Mouse (Mus musculus) hematopoietic stem cell, adult 5-6 weeks (primary cell): ENCODE data around the gene Cox4i1. TPM values are rescaled to one million over a fixed set of nuclear protein-coding genes. Genes with fewer than 3 reads are reported as not detected.

ENCODE experiments used
- ATAC-seq, 2 experiments: fragments of 125-278 bp in 1 of 2; replicated peaks in 1 of 2; 2 replicates each; pipeline ENCODE4 v1.8.0; 2016 to 2017; ENCODE audit warnings: inconsistent platforms in 2 of 2, mild to moderate bottlenecking in 2 of 2, moderate number of reproducible peaks in 2 of 2, low read depth in 1 of 2, moderate TSS enrichment in 1 of 2; ENCODE audit not compliant: low FRiP score in 2 of 2, poor library complexity in 2 of 2, severe bottlenecking in 2 of 2, insufficient read depth in 1 of 2, low TSS enrichment in 1 of 2
- total RNA-seq: library from RNA; stranded (forward); fragments of 172-1452, 232-1000 nt; gene quantifications from 2 replicates; pipeline ENCODE4 v1.2.3, GENCODE M21; 2017

Cox4i1 gene
- total RNA-seq, 1 experiment from 2014 or later, result 291 TPM

GRCm38 (mm10) chr8:120647532-120647931 lies 20.5 kb upstream of the Cox4i1 start, which contains the start of gene 1190005I06Rik:
1190005I06Rik (minus strand) TSS chr8:120647632.
- no peak for ATAC-seq

GRCm38 (mm10) chr8:120656322-120657052 lies 11.5 kb upstream of the Cox4i1 start:
- no peak for ATAC-seq

- no peak for ATAC-seq
These were observed 10.6 kb upstream of the Cox4i1 start for GRCm38 (mm10) chr8:120657415-120657814.

GRCm38 (mm10) chr8:120664566-120664965 lies 3.5 kb upstream of the Cox4i1 start:
- ATAC-seq, result peak; percentile 12 to 22; a peak in 1 of 4 replicates

- ATAC-seq, result no peak
These were observed 2.1 kb upstream of the Cox4i1 start for GRCm38 (mm10) chr8:120665726-120666455.

GRCm38 (mm10) chr8:120666807-120667470 lies 1.1 kb upstream of the Cox4i1 start:
- no peak for ATAC-seq

GRCm38 (mm10) chr8:120668374-120668905 lies 418 bp downstream of the Cox4i1 start, which contains the start of gene Emc8:
Emc8 (minus strand) TSS chr8:120668573.
- ATAC-seq, result no peak

- ATAC-seq, result no peak
These were observed 3.8 kb downstream of the Cox4i1 start for GRCm38 (mm10) chr8:120671775-120672174.

- ATAC-seq, result no peak
These were observed 4.7 kb downstream of the Cox4i1 start for GRCm38 (mm10) chr8:120672626-120673229.

- ATAC-seq, result no peak
These were observed 5.3 kb downstream of the Cox4i1 start for GRCm38 (mm10) chr8:120673298-120673697.

- ATAC-seq, result no peak
These were observed 7.7 kb downstream of the Cox4i1 start for GRCm38 (mm10) chr8:120675718-120676117.

- ATAC-seq, result peak; percentile 63 to 70; a peak in 2 of 4 replicates
These were observed 10.4 kb downstream of the Cox4i1 start for GRCm38 (mm10) chr8:120678447-120678846.

GRCm38 (mm10) chr8:120679629-120680387 lies 11.8 kb downstream of the Cox4i1 start:
- no peak for ATAC-seq

GRCm38 (mm10) chr8:120680405-120680804 lies 12.4 kb downstream of the Cox4i1 start:
- ATAC-seq, result peak in 1 of 2 experiments; percentile 38; a peak in 1 of 4 replicates

GRCm38 (mm10) chr8:120681113-120681512 lies 13.1 kb downstream of the Cox4i1 start:
- ATAC-seq, result no peak

- peak in 1 of 2 experiments; percentile 42; a peak in 1 of 4 replicates for ATAC-seq
These were observed 15.6 kb downstream of the Cox4i1 start for GRCm38 (mm10) chr8:120683602-120684001.

GRCm38 (mm10) chr8:120684082-120684481 lies 16.1 kb downstream of the Cox4i1 start:
- ATAC-seq, result no peak
